Mouse (Mus musculus): ENCODE data around the gene Syt3. TPM values are rescaled to one million over a fixed set of nuclear protein-coding genes. Genes with fewer than 3 reads are reported as not detected.

The Syt3 gene
- polyA plus RNA-seq, 1 experiment from 2014 or later = 2.7 TPM

Other genes starting within 250 kb of the Syt3 start
- gene Klk1b16, start 247.3 kb upstream of the Syt3 start, polyA plus RNA-seq (2015; fragmentation: Nextera tagmentation; extraction: Ambion mirVana) = not detected in 2 replicates
- gene Klk1b24, start 195.9 kb upstream of the Syt3 start, polyA plus RNA-seq (2015; fragmentation: Nextera tagmentation; extraction: Ambion mirVana) = not detected in 2 replicates
- not detected in 2 replicates for gene Klk1b3, start 185.9 kb upstream of the Syt3 start, polyA plus RNA-seq (2015; fragmentation: Nextera tagmentation; extraction: Ambion mirVana)
- gene Klk1b4, start 176.7 kb upstream of the Syt3 start, polyA plus RNA-seq (2015; fragmentation: Nextera tagmentation; extraction: Ambion mirVana) = not detected in 2 replicates
- gene Klk1b5, start 168.2 kb upstream of the Syt3 start, polyA plus RNA-seq (2015; fragmentation: Nextera tagmentation; extraction: Ambion mirVana) = not detected in 2 replicates
- not detected in 2 replicates for gene Klk1, start 158.7 kb upstream of the Syt3 start, polyA plus RNA-seq (2015; fragmentation: Nextera tagmentation; extraction: Ambion mirVana)
- 0.24 TPM in 1 of 2 replicates, not detected in the other for gene Gm36864, start 147.9 kb upstream of the Syt3 start, polyA plus RNA-seq (2015; fragmentation: Nextera tagmentation; extraction: Ambion mirVana)
- 1.1 and 1.3 TPM in 2 replicates for gene 1700028J19Rik, start 137.4 kb upstream of the Syt3 start, polyA plus RNA-seq (2015; fragmentation: Nextera tagmentation; extraction: Ambion mirVana)
- gene 2410002F23Rik, start 137.4 kb upstream of the Syt3 start, polyA plus RNA-seq (2015; fragmentation: Nextera tagmentation; extraction: Ambion mirVana) = 151 and 162 TPM in 2 replicates
- gene Acp4, start 126.7 kb upstream of the Syt3 start, polyA plus RNA-seq (2015; fragmentation: Nextera tagmentation; extraction: Ambion mirVana) = 0.23 and 0.30 TPM in 2 replicates
- gene Gm15517, start 122.7 kb upstream of the Syt3 start, polyA plus RNA-seq (2015; fragmentation: Nextera tagmentation; extraction: Ambion mirVana) = not detected in 2 replicates
- 26.1 and 28.1 TPM in 2 replicates for gene Clec11a, start 77.2 kb upstream of the Syt3 start, polyA plus RNA-seq (2015; fragmentation: Nextera tagmentation; extraction: Ambion mirVana)
- gene Shank1, start 73.8 kb upstream of the Syt3 start, polyA plus RNA-seq (2015; fragmentation: Nextera tagmentation; extraction: Ambion mirVana) = 3.7 and 6.1 TPM in 2 replicates
- gene 1700008O03Rik, start 1.7 kb downstream of the Syt3 start, polyA plus RNA-seq (2015; fragmentation: Nextera tagmentation; extraction: Ambion mirVana) = 1.4 and 1.5 TPM in 2 replicates
- gene Lrrc4b, start 44.9 kb downstream of the Syt3 start, polyA plus RNA-seq (2015; fragmentation: Nextera tagmentation; extraction: Ambion mirVana) = 1.3 TPM in 2 replicates
- 0.20 and 0.81 TPM in 2 replicates for gene Aspdh, start 81.3 kb downstream of the Syt3 start, polyA plus RNA-seq (2015; fragmentation: Nextera tagmentation; extraction: Ambion mirVana)
- gene Josd2, start 83.9 kb downstream of the Syt3 start, polyA plus RNA-seq (2015; fragmentation: Nextera tagmentation; extraction: Ambion mirVana) = 121 and 124 TPM in 2 replicates
- gene Emc10, start 112.4 kb downstream of the Syt3 start, polyA plus RNA-seq (2015; fragmentation: Nextera tagmentation; extraction: Ambion mirVana) = 140 and 149 TPM in 2 replicates
- 12.0 and 14.7 TPM in 2 replicates for gene Fam71e1, start 112.5 kb downstream of the Syt3 start, polyA plus RNA-seq (2015; fragmentation: Nextera tagmentation; extraction: Ambion mirVana)
- gene Mybpc2, start 140.6 kb downstream of the Syt3 start, polyA plus RNA-seq (2015; fragmentation: Nextera tagmentation; extraction: Ambion mirVana) = 0.18 and 0.81 TPM in 2 replicates
- gene Spib, start 148.0 kb downstream of the Syt3 start, polyA plus RNA-seq (2015; fragmentation: Nextera tagmentation; extraction: Ambion mirVana) = 1.2 and 1.4 TPM in 2 replicates
- 77.9 and 86.2 TPM in 2 replicates for gene Pold1, start 164.7 kb downstream of the Syt3 start, polyA plus RNA-seq (2015; fragmentation: Nextera tagmentation; extraction: Ambion mirVana)
- 76.9 and 83.4 TPM in 2 replicates for gene Nr1h2, start 169.8 kb downstream of the Syt3 start, polyA plus RNA-seq (2015; fragmentation: Nextera tagmentation; extraction: Ambion mirVana)
- 2.8 and 2.9 TPM in 2 replicates for gene Napsa, start 188.3 kb downstream of the Syt3 start, polyA plus RNA-seq (2015; fragmentation: Nextera tagmentation; extraction: Ambion mirVana)
- 0.46 and 0.84 TPM in 2 replicates for gene Kcnc3, start 206.6 kb downstream of the Syt3 start, polyA plus RNA-seq (2015; fragmentation: Nextera tagmentation; extraction: Ambion mirVana)